Mouse (Mus musculus) c-Kit-positive CD71-negative TER-119-negative erythroid progenitor cells, embryonic 14.5 days (primary cell): ENCODE results near the gene Gm9639.
"Not testable (repeated sequence)": the region's sequence is repeated elsewhere in the genome, so short reads cannot be mapped to it uniquely, and the experiment has no call there.

Experiments
- DNase-seq: peaks from one replicate; pipeline ENCODE4 v3.0.0-alpha.2; 2013; ENCODE audit warnings: low read depth

The Gm9639 gene

DNA sequence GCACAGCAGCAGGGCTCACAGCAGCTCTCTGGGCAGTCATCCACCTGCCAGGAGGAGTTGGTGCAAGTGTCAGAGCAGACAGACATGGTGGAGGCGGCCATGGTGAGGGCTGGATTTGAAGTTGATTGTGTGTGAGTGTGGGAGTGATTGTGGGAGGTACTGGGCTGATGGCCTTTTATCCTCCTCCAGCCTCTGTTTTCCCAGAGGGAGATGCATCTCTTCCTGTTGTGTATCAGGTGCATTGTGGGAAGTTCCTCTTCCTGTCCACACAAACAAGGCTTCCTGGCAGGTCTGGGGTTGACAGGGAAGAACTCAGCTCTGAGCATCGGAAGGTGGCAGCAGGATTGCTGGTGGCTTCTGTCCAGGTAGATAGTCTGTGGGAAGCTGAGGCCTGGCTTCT is at the start of gene Gm9639:
TSS of gene Gm9639 (minus strand) at position 101 of the 400 bp plus-strand sequence.
- DNase-seq, result no peak

DNA sequence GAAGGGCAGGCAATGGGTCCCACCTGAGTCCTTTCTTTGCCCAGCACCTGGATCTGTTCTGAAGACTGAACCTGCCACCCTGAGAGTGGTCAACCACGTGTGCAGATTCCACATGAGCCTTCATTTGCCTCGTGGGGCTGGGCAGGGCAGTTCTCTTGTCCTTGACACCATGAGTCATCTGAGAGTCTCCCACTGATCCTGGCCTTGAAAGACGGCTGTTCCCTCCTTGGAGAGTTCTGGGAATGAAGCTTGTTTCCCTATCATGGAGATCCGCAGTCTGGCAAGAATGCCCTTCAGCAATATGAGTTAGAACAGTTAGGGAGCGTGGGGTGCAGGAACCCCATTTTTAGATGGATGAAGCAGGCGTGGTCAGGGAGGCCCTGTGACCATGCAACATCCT is 44.1 kb upstream of the Gm9639 start:
- no peak for DNase-seq

DNA sequence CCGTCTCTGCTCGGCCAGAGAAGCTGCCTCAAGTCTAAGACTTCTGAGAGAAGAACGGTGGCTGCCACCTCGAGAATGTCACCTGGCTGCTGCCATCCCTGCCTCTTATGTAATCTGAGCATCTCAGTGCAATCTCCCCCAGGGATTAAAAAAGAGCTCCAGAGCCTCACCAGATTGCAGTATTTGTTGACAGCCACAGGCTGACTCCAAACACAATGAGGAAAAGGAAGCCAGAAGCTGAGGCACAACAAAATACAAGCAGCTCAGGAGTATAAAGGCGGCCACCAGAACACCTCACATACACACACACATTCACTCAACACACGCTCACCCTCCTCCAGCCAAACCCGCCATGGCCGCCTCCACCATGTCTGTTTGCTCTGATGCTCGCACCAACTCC is 40.8 kb upstream of the Gm9639 start, which contains the start of gene Krtap10-10:
TSS of gene Krtap10-10 (plus strand) at position 301 of the 400 bp plus-strand sequence.
- no peak for DNase-seq

DNA sequence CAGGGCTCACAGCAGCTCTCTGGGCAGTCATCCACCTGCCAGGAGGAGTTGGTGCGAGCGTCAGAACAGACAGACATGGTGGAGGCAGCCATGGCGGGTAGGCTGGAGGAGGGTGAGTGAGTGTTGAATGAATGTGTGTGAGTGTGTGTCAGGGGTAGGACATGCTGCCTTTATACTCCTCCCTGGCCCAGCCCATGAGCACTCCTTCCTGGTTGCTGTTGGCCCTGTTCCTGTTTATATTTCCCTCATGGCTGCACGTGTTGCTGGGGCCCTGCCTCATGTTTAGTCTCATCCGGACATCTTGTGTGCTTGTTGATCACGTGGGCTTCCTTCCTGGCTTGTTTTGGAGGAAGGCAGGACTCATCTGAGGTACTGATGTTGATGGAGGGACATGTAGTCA is 32.1 kb upstream of the Gm9639 start, which contains the start of gene Krtap10-4:
TSS of gene Krtap10-4 (minus strand) at position 145 of the 400 bp plus-strand sequence.
- no peak for DNase-seq

DNA sequence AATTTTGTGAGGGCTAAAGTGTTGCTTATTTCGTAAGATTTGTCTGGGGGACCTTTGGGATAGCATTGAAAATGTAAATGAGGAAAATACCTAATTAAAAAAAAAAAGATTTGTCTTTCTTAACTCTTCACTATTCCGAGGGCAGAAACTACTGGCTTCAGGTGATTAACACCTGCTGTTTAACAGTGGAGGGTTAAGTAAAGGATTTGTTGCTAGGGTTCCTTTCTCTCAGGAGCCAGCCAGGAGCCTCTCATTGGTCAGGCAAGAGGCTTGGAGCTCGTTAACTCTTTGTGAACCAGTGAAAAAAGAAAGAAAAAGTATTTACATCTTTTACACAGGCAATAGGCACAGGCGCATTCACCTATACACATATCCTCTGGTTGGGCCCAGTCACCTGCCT is 24.3 kb upstream of the Gm9639 start:
- DNase-seq, result no peak

DNA sequence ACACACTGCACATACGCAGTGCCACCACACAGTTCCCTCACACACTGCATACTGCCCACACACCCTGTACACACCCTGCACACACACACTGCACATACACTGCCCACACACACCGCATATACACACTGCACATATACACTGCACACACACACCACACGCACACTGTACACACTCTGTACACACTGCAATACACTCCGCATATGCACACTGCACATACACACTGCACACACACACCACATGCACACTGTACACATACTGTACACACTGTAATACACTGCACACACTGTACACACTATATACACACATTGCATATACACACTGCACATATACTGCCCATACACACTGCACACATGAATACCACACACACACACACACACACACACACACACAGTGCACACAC is 23.6 kb upstream of the Gm9639 start:
- no peak for DNase-seq

DNA sequence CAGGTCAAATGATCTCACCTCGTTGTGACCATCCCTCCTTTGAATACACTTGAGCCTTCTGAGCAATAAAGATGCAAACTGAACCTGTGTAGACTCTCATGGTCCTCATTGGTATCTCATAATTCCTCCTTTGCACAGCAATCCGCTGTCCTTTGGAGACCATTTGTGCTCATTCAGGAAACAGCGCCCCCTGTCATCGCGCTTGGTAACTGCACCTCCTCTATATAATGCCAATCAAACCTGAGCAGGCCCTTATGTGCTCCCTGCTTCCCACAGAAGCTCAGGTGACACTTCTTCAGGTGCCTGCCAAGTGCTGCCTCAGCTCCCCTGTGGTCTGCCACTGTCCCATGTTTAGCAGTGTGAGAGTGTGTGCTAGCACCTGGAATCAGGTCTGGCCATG is 20.6 kb upstream of the Gm9639 start:
- no peak for DNase-seq

DNA sequence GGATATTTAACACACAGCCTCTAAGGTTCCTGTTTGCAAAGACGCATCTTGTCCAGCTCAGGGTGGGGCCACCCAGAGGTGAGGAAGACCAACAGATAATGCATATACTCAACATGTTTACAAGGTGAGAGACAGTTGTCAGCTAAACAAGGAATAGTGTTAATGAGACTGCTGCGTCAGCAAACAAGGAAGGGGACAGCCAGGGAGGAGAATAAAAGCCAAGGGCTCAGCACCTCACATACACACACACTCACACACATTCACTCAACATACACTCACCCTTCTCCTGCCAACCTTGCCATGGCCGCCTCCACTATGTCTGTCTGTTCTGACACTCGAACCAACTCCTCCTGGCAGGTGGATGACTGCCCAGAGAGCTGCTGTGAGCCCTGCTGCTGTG is 19.5 kb upstream of the Gm9639 start, which contains the start of gene Gm2696:
TSS of gene Gm2696 (plus strand) at position 301 of the 400 bp plus-strand sequence.
- no peak for DNase-seq

DNA sequence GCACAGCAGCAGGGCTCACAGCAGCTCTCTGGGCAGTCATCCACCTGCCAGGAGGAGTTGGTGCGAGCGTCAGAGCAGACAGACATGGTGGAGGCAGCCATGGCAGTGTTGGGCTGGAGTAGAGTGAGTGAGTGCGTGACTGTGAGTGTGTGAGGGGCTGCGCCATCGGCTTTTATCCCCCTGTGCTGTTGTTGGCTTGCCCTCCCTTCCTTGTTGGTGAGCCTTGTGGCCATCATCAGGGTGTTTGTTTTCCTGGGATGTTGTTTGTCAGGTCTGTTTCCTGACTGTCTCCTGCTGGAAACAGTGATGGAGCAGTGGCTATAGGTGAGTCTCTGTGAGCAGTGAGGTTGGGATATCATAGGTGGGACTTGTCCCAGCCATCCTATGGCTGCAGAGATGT is 16.9 kb upstream of the Gm9639 start, which contains the start of gene Gm9507:
TSS of gene Gm9507 (minus strand) at position 101 of the 400 bp plus-strand sequence.
- DNase-seq, result no peak

DNA sequence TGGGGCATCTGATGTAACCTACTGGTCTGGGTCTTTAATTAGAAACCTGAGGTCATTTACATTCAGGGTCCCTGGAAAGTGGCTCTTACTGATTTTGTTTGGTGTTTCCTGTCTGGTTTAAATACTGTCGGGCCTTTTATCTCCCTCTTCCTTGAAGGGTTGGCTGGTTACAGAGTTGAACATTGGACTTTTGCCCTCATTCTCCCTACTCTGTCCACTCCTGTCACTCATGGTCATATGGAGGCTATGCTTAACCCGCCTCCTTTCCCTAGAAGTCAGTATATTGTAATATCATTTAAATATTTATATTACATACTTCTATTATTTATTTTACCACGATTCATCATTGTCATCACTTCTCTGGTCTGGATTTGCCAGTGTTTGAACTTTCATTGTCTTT is 9.2 kb upstream of the Gm9639 start:
- DNase-seq, result no peak

DNA sequence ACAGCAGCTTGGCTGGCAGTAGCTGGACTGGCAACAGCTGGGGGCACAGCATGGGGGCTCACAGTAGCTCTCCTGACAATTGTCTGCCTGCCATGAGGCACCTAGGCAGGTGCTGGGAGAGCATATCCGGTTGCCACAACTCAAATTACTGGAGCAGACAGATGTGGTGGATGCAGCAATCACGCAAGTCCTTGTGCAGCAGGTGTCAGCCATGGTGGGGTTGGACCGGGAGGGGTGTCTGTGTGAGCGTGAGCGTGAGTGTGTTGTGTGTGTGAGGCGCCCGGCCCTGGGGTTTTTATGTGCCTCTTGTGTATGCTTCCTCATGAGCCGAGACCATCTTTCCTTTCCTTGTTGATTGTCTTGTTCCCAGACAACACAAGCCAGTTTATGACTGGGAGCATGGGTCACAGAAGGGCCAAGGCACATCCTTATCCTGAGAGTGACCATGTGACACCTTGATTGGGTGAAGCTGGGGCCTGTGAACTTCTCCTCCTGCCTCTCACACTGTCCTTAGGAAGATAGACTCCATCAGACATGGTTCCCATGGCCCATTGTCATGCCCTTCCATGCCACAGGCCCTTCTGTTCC is 4.1 kb upstream of the Gm9639 start, which contains the start of gene Gm19668:
TSS of gene Gm19668 (minus strand) at position 213 of the 588 bp plus-strand sequence.
- DNase-seq, result no peak

DNA sequence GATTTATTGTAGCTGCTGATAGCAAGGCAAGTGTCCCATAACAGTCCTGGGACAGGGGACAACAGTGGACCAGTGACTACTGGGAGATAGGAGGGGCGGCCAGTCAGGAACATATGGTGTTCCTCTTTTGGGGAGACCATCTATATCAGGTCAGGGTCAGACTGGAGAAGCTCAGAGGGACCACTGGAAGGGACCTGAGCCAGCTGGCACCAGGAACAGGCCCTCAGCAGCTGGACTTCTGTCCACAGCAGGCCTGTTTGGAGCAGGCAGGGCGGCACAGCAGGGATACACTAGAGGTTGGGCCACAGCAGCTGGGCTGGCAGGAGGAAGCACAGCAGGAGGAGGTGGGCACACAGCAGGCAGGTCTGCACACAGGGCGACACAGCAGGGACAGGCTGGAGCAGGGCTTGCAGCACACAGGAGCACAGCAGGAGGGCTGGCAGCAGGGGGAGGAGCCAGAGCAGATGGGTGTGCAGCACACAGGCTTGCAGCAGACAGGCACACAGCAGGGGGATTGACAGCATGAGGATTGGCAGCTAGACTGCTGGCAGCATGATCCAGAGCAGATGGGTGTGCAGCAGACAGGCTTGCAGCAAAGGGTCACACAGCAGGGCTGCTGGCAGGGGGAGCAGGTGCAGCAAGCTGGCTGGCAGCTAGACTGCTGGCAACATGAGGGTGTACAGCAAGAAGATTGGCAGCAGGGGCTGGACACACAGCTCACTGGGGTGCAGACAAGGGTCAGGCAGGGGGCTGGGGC is 3.5 kb upstream of the Gm9639 start:
- DNase-seq, result not testable (repeated sequence)

DNA sequence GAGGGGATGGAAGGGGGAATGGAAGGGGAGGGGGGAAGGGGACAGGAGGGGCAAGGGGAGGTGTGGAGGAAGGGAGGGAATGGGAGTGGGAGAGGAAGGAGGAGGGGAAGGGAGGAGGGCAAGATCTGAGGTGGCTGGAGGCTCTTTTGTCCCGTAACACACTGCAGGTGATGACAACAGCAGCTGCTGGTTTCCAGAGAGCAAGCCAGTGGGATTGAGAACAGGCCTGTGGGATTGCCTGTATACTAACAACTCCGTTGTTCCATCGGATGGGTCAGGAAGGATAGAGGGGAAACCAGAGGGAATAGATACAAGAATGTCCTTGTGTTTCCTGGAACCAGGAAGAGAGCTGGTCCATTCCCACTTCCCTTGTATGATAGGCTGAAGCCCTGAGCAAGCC is 2.8 kb upstream of the Gm9639 start:
- no peak for DNase-seq

DNA sequence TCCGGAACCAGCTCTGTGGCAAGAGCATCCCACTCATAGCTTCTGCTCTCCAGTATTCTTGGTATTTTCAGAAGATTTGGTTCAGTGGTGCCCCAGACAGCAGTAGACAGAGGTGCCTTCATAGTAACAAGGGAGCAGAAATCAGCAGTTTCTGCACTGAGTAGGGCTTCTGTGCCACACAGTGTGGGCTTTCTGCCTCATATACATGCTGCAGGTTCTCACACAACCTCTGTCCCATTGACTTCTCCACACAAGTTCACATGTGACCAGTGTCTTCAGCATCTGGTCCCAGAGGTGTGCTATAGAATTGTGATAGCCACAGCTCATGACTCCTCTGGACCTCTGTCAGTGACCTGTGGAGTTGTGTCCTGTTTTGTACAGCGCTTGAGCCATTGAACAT is 6.3 kb downstream of the Gm9639 start:
- DNase-seq, result no peak

DNA sequence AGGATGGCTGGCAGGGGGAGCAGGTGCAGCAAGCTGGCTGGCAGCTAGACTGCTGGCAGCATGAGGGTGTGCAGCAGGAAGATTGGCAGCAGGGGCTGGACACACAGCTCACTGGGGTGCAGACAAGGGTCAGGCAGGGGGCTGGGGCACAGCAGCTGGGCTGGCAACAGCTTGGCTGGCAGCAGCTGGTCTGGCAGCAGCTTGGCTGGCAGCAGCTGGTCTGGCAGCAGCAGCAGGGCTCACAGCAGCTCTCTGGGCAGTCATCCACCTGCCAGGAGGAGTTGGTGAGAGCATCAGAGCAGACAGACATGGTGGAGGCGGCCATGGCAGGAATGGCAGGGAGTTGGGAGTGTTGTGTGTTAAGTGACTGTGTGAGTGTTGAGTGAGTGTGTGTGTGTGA is 7.0 kb downstream of the Gm9639 start, which contains the start of gene Gm7137:
TSS of gene Gm7137 (minus strand) at position 325 of the 400 bp plus-strand sequence.
- DNase-seq, result not testable (repeated sequence)

DNA sequence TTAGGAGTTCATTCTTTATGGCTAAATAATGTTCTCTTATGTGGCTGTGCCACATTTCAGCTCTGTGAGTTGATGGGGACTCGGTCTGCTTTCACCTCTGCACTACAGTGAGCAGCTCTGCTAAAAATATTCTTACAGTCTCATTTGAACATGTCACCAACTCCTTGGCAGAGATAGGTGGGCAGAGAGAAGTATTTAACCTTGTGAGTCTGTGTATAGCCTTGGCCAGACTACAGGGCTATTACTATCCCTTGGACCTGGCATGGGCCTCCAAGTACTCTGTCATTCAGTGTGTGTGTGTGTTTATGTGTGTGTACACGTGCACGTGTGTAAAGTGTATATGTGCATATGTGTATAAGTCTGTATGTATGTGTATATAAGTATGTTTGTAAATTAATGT is 11.5 kb downstream of the Gm9639 start:
- DNase-seq, result not testable (repeated sequence)

DNA sequence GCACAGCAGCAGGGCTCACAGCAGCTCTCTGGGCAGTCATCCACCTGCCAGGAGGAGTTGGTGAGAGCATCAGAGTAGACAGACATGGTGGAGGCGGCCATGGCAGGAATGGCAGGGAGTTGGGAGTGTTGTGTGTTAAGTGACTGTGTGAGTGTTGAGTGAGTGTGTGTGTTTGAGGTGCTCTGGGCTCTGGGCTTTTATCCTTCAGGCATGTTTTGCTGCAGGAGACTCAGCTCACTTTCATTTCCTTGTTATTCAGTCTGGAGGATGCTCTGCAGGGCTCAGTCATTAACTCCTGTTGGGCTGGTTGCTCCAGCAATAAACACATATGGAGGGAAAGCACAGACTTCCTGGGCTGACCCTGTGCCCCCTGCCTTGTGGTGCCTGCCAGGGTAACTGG is 12.4 kb downstream of the Gm9639 start, which contains the start of gene Gm3250:
TSS of gene Gm3250 (minus strand) at position 101 of the 400 bp plus-strand sequence.
- not testable (repeated sequence) for DNase-seq

DNA sequence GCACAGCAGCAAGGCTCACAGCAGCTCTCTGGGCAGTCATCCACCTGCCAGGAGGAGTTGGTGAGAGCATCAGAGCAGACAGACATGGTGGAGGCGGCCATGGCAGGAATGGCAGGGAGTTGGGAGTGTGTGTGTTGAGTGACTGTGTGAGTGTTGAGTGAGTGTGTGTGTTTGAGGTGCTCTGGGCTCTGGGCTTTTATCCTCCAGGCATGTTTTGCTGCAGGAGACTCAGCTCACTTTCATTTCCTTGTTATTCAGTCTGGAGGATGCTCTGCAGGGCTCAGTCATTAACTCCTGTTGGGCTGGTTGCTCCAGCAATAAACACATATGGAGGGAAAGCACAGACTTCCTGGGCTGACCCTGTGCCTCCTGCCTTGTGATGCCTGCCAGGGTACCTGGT is 18.0 kb downstream of the Gm9639 start, which contains the start of gene Gm7138:
TSS of gene Gm7138 (minus strand) at position 101 of the 400 bp plus-strand sequence.
- not testable (repeated sequence) for DNase-seq

DNA sequence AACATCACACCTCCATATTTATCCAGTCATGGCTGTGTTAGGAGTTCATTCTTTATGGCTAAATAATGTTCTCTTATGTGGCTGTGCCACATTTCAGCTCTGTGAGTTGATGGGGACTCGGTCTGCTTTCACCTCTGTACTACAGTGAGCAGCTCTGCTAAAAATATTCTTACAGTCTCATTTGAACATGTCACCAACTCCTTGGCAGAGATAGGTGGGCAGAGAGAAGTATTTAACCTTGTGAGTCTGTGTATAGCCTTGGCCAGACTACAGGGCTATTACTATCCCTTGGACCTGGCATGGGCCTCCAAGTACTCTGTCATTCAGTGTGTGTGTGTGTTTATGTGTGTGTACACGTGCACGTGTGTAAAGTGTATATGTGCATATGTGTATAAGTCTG is 22.7 kb downstream of the Gm9639 start:
- not testable (repeated sequence) for DNase-seq

DNA sequence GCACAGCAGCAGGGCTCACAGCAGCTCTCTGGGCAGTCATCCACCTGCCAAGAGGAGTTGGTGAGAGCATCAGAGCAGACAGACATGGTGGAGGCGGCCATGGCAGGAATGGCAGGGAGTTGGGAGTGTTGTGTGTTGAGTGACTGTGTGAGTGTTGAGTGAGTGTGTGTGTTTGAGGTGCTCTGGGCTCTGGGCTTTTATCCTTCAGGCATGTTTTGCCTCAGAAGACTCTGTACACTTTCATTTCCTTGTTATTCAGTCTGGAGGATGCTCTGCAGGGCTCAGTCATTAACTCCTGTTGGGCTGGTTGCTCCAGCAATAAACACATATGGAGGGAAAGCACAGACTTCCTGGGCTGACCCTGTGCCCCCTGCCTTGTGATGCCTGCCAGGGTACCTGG is 23.7 kb downstream of the Gm9639 start, which contains the start of gene Gm3238:
TSS of gene Gm3238 (minus strand) at position 101 of the 400 bp plus-strand sequence.
- DNase-seq, result not testable (repeated sequence)

DNA sequence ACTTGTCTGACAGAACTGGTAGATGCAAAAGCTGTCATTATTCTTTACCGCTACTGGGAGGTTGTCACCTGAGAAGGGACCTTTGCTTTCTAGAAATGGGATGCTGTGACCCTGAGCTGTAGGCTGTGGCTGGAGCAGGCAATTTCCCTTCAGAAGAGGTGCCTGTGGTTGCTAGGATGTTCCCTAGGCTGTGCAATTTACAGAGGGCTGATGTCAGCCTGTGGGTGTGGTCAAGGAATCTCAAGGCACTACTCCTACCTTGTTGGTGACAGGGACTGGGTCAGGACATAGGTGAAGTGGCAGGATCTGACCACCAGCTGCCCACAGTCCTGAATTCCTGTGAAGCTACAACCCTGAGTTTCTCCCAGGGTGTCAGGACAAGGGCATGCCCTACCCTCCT is 25.1 kb downstream of the Gm9639 start:
- no peak for DNase-seq

DNA sequence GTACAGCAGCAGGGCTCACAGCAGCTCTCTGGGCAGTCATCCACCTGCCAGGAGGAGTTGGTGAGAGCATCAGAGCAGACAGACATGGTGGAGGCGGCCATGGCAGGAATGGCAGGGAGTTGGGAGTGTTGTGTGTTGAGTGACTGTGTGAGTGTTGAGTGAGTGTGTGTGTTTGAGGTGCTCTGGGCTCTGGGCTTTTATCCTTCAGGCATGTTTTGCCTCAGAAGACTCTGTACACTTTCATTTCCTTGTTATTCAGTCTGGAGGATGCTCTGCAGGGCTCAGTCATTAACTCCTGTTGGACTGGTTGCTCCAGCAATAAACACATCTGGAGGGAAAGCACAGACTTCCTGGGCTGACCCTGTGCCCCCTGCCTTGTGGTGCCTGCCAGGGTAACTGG is 35.3 kb downstream of the Gm9639 start, which contains the start of gene Gm3233:
TSS of gene Gm3233 (minus strand) at position 101 of the 400 bp plus-strand sequence.
- not testable (repeated sequence) for DNase-seq

DNA sequence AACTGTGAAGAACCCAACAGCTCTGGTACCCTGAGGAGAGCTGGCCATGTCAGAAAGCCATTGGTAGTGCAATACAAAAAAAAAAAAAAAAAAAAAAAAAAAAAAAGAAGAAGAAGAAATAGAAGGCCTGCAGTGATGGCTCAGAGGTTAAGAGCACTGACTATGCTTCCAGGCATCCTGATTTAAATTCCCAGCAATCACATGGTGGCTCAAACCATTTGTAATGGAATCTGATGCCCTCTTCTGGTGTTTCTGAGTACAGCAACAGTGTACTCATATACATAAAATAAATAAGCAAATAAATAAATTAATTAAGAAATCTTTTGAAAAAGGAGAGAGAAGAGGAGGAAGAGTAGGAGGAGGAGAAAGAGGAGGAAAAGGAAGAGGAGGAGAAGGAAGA is 41.4 kb downstream of the Gm9639 start:
- DNase-seq, result no peak
